Mouse (Mus musculus): ENCODE data around the gene Slc35f4. TPM values are rescaled to one million over a fixed set of nuclear protein-coding genes. Genes with fewer than 3 reads are reported as not detected.

Gene Slc35f4
- total and polyA plus RNA-seq, 3 experiments = 0.44 TPM; not detected in 2

GRCm38 (mm10) chr14:49305534-49306409 is 220.1 kb downstream of the Slc35f4 start:
- no peak for DNase-seq (ENCODE audit: low spot score)
- H3K4me1 ChIP-seq (ENCODE audit: insufficient read depth, low read depth, low read length) = no peaks in the 10 kb centered on the region
- no peaks in the 10 kb centered on the region for H3K9me3 ChIP-seq (replicated peaks)
- no peak for TF ChIP-seq CTCF (IDR thresholded peaks at IDR 0.05; ENCODE audit: low read depth, low read length)
- no peak for TF ChIP-seq GATA1 (IDR thresholded peaks at IDR 0.05; ENCODE audit: borderline replicate concordance, low read length)
- no peak for TF ChIP-seq TAL1 (conservative IDR thresholded peaks at IDR 0.05; ENCODE audit: low read depth, low read length)
- no peak for TF ChIP-seq GATA2 (IDR thresholded peaks at IDR 0.05; ENCODE audit: borderline replicate concordance, low read depth, low read length)
- no peak for TF ChIP-seq POLR2AphosphoS5 (IDR thresholded peaks at IDR 0.05; ENCODE audit: insufficient replicate concordance, low read depth, low read length)
- ATAC-seq (ENCODE audit: extremely low read depth, insufficient number of reproducible peaks, low FRiP score, poor library complexity, severe bottlenecking) = no peak
- H3K27me3 ChIP-seq (ENCODE audit: insufficient read depth, low read length) = no peaks in the 10 kb centered on the region; the same call in 1 of the 2 replicates
- no peak overlapping the region for H3K4me3 ChIP-seq (ENCODE audit: low read depth, low read length)
- H3K36me3 ChIP-seq (replicated peaks) = no peaks in the 10 kb centered on the region

GRCm38 (mm10) chr14:49302271-49302857 is 223.5 kb downstream of the Slc35f4 start:
- H3K36me3 ChIP-seq (replicated peaks) = no peaks in the 10 kb centered on the region
- H3K9me3 ChIP-seq (replicated peaks) = no peaks in the 10 kb centered on the region
- no peaks in the 10 kb centered on the region for H3K4me1 ChIP-seq (ENCODE audit: insufficient read depth, low read depth, low read length)
- DNase-seq (ENCODE audit: low spot score) = no peak
- no peak for ATAC-seq (ENCODE audit: extremely low read depth, insufficient number of reproducible peaks, low FRiP score, poor library complexity, severe bottlenecking)
- H3K27me3 ChIP-seq (ENCODE audit: insufficient read depth, low read length) = no peaks in the 10 kb centered on the region
- TF ChIP-seq TAL1 (conservative IDR thresholded peaks at IDR 0.05; ENCODE audit: low read depth, low read length) (no peak), GATA1 (IDR thresholded peaks at IDR 0.05; ENCODE audit: borderline replicate concordance, low read length) (no peak), POLR2AphosphoS5 (IDR thresholded peaks at IDR 0.05; ENCODE audit: insufficient replicate concordance, low read depth, low read length) (no peak), GATA2 (IDR thresholded peaks at IDR 0.05; ENCODE audit: borderline replicate concordance, low read depth, low read length) (no peak), CTCF (IDR thresholded peaks at IDR 0.05; ENCODE audit: low read depth, low read length) (no peak)
- H3K4me3 ChIP-seq (ENCODE audit: low read depth, low read length) = no peak overlapping the region

GRCm38 (mm10) chr14:49300981-49301619 is 224.7 kb downstream of the Slc35f4 start:
- H3K36me3 ChIP-seq (replicated peaks) = no peaks in the 10 kb centered on the region
- ATAC-seq (ENCODE audit: extremely low read depth, insufficient number of reproducible peaks, low FRiP score, poor library complexity, severe bottlenecking) = no peak
- H3K4me3 ChIP-seq (ENCODE audit: low read depth, low read length) = no peak overlapping the region
- no peaks in the 10 kb centered on the region for H3K27me3 ChIP-seq (ENCODE audit: insufficient read depth, low read length)
- H3K4me1 ChIP-seq (ENCODE audit: insufficient read depth, low read depth, low read length) = no peaks in the 10 kb centered on the region
- DNase-seq (ENCODE audit: low spot score) = no peak
- TF ChIP-seq GATA2 (IDR thresholded peaks at IDR 0.05; ENCODE audit: borderline replicate concordance, low read depth, low read length) = no peak
- TF ChIP-seq CTCF (IDR thresholded peaks at IDR 0.05; ENCODE audit: low read depth, low read length) = no peak
- TF ChIP-seq TAL1 (conservative IDR thresholded peaks at IDR 0.05; ENCODE audit: low read depth, low read length) = no peak
- TF ChIP-seq POLR2AphosphoS5 (IDR thresholded peaks at IDR 0.05; ENCODE audit: insufficient replicate concordance, low read depth, low read length) = no peak
- TF ChIP-seq GATA1 (IDR thresholded peaks at IDR 0.05; ENCODE audit: borderline replicate concordance, low read length) = no peak
- no peaks in the 10 kb centered on the region for H3K9me3 ChIP-seq (replicated peaks)

GRCm38 (mm10) chr14:49300326-49300725 is 225.5 kb downstream of the Slc35f4 start:
- no peak overlapping the region for H3K4me3 ChIP-seq (ENCODE audit: low read depth, low read length)
- no peak for ATAC-seq (ENCODE audit: extremely low read depth, insufficient number of reproducible peaks, low FRiP score, poor library complexity, severe bottlenecking)
- H3K27me3 ChIP-seq (ENCODE audit: insufficient read depth, low read length) = no peaks in the 10 kb centered on the region
- no peak for DNase-seq (ENCODE audit: low spot score)
- no peaks in the 10 kb centered on the region for H3K36me3 ChIP-seq (replicated peaks)
- no peaks in the 10 kb centered on the region for H3K9me3 ChIP-seq (replicated peaks)
- no peaks in the 10 kb centered on the region for H3K4me1 ChIP-seq (ENCODE audit: insufficient read depth, low read depth, low read length)
- no peak for TF ChIP-seq POLR2AphosphoS5 (IDR thresholded peaks at IDR 0.05; ENCODE audit: insufficient replicate concordance, low read depth, low read length)
- no peak for TF ChIP-seq TAL1 (conservative IDR thresholded peaks at IDR 0.05; ENCODE audit: low read depth, low read length)
- TF ChIP-seq GATA1 (IDR thresholded peaks at IDR 0.05; ENCODE audit: borderline replicate concordance, low read length) = no peak
- TF ChIP-seq CTCF (IDR thresholded peaks at IDR 0.05; ENCODE audit: low read depth, low read length) = no peak
- TF ChIP-seq GATA2 (IDR thresholded peaks at IDR 0.05; ENCODE audit: borderline replicate concordance, low read depth, low read length) = no peak

- H3K4me1 ChIP-seq (ENCODE audit: insufficient read depth, low read depth, low read length) = no peaks in the 10 kb centered on the region
- no peak overlapping the region for H3K4me3 ChIP-seq (ENCODE audit: low read depth, low read length)
- DNase-seq (ENCODE audit: low spot score) (no peak), ATAC-seq (ENCODE audit: extremely low read depth, insufficient number of reproducible peaks, low FRiP score, poor library complexity, severe bottlenecking) (no peak)
- no peaks in the 10 kb centered on the region for H3K27me3 ChIP-seq (ENCODE audit: insufficient read depth, low read length)
- TF ChIP-seq TAL1 (conservative IDR thresholded peaks at IDR 0.05; ENCODE audit: low read depth, low read length) (no peak), GATA2 (IDR thresholded peaks at IDR 0.05; ENCODE audit: borderline replicate concordance, low read depth, low read length) (no peak), CTCF (IDR thresholded peaks at IDR 0.05; ENCODE audit: low read depth, low read length) (no peak), POLR2AphosphoS5 (IDR thresholded peaks at IDR 0.05; ENCODE audit: insufficient replicate concordance, low read depth, low read length) (no peak), GATA1 (IDR thresholded peaks at IDR 0.05; ENCODE audit: borderline replicate concordance, low read length) (no peak)
- H3K36me3 ChIP-seq (replicated peaks) = no peaks in the 10 kb centered on the region
- H3K9me3 ChIP-seq (replicated peaks) = no peaks in the 10 kb centered on the region
Measured at GRCm38 (mm10) chr14:49293802-49294449, 231.9 kb downstream of the Slc35f4 start.
